Mouse (Mus musculus) heart, embryonic 16.5 days (tissue): Measurements from ENCODE around the gene Kiss1r. TPM values are rescaled to one million over a fixed set of nuclear protein-coding genes. Genes with fewer than 3 reads are reported as not detected.
"Not testable (repeated sequence)": the region's sequence is repeated elsewhere in the genome, so short reads cannot be mapped to it uniquely, and the experiment has no call there.

Experiments used
- ATAC-seq: fragments of 200-750 bp; cut with Nextera tagmentation; replicated peaks from 2 replicates; pipeline ENCODE4 v1.8.0; 2017; ENCODE audit warnings: moderate number of reproducible peaks; ENCODE audit not compliant: insufficient read depth, low FRiP score; ENCODE audit errors: extremely low read depth
- H3K27ac ChIP-seq: fragments of 300-500 bp; sonication (generic); 2 replicates; pipeline ENCODE4 v1.5.1; 2014; ENCODE audit warnings: mild to moderate bottlenecking, low read length, control low read depth, moderate library complexity
- H3K27me3 ChIP-seq: fragments of 300-500 bp; sonication (generic); 2 replicates; pipeline ENCODE4 v1.6.1; 2014; ENCODE audit warnings: low read length, mixed read lengths; ENCODE audit not compliant: control insufficient read depth, insufficient read depth
- H3K36me3 ChIP-seq: fragments of 300-500 bp; sonication (generic); 2 replicates; pipeline ENCODE4 v1.6.1; 2014; ENCODE audit not compliant: control insufficient read depth, insufficient read depth
- H3K4me1 ChIP-seq: fragments of 300-500 bp; sonication (generic); 2 replicates; pipeline ENCODE4 v1.6.1; 2014; ENCODE audit warnings: low read length, mixed read lengths; ENCODE audit not compliant: control insufficient read depth, insufficient read depth
- H3K4me2 ChIP-seq: fragments of 300-500 bp; sonication (generic); 2 replicates; pipeline ENCODE4 v1.6.1; 2014; ENCODE audit warnings: low read depth, mild to moderate bottlenecking, control low read depth, low read length
- H3K4me3 ChIP-seq: fragments of 300-500 bp; sonication (generic); 2 replicates; pipeline ENCODE4 v1.5.1; 2014; ENCODE audit warnings: mild to moderate bottlenecking, control low read depth, low read length
- H3K9ac ChIP-seq: fragments of 300-500 bp; sonication (generic); 2 replicates; pipeline ENCODE4 v1.6.1; 2014; ENCODE audit warnings: low read length, control low read depth
- H3K9me3 ChIP-seq: fragments of 300-500 bp; sonication (generic); replicated peaks from 2 replicates; pipeline ENCODE4 v1.6.1; 2016; ENCODE audit warnings: low read length; ENCODE audit not compliant: control insufficient read depth
- WGBS: fragments of 180-500 bp; shearing (Covaris S2); extraction: QIAGEN DNeasy Blood & Tissue Kit; methylation state at CpG from one replicate; pipeline ENCODE4 v1.1.7; 2014; 5-methylcytosine and 5-hydroxymethylcytosine counted together
- polyA plus RNA-seq: library from polyadenylated mRNA; unstranded; fragments of >200 nt; fragmentation: Nextera tagmentation; extraction: Ambion mirVana; gene quantifications from 2 replicates; pipeline ENCODE4 v1.2.1, GENCODE M21; 2015

Gene Kiss1r
- polyA plus RNA-seq, 1 experiment from 2014 or later = 0.64 TPM

DNA sequence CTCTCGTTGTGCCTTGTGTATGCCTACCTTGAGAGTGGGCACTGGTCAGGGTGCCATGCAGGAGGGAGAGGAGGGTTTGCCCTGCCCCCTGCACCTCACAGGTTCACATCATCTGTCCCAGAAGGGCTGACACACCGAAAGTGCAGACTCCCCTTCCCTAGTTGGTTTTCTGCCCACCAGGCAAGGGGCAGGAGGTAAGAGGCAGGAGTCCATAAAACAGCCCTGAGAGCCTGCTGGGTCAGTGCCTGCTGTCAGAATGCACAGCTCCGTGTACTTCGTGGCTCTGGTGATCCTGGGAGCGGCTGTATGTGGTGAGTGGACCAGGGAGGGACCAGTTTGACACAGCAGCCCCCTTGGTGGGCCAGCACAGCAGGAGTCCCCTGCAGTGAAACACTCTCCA lies 26.1 kb upstream of the Kiss1r start, which contains the start of gene Cfd:
Gene Cfd (plus strand): TSS at position 184 of the 400 bp plus-strand sequence.
- Histone ChIP-seq H3K4me2 (no peak within 1 kb of the TSS), H3K27me3 (no peaks in the 10 kb centered on the region; the same call in 1 of the 2 replicates), H3K36me3 (peaks cover 6% of the 10 kb centered on the region), H3K4me1 (no peaks in the 10 kb centered on the region), H3K9ac (no peak within 1 kb of the TSS), H3K27ac (no peak within 1 kb of the TSS), H3K9me3 (no peaks in the 10 kb centered on the region), H3K4me3 (no peak within 1 kb of the TSS)
- WGBS = 32% methylated on average over 5 of the region's 5 CpGs
- no peak for ATAC-seq

- peak; percentile 29 for ATAC-seq
- not testable (repeated sequence) for H3K9ac ChIP-seq
These were observed 24.2 kb upstream of the Kiss1r start for GRCm38 (mm10) chr10:79892451-79893118.

DNA sequence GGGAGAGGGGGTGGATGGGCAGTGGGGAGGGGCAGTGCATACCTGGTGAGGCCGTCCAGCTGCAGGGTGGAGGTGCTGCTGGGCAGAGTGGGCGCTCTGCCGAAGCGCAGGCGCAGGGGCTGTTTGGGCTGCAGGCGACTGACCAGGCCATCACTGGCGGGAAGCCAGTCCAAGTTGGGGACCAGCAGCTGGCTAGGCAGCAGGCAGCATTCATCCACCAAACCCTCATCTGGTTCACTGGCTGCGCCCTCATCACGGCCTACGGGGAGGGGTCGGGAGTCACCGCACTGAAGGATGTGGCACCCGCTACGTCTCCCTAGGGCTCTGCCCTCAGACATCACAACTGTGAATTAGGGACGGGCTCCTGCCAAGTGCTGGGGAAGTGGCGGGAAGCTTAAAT lies 20.5 kb upstream of the Kiss1r start:
- 88% methylated on average over 16 of the region's 16 CpGs for WGBS

More at GRCm38 (mm10) chr10:79892451-79893118, 24.2 kb upstream of the Kiss1r start:
- 43% methylated on average over 22 of the region's 22 CpGs for WGBS
- not testable (repeated sequence) for H3K27me3 ChIP-seq, H3K4me1 ChIP-seq, H3K27ac ChIP-seq, H3K4me2 ChIP-seq, H3K9me3 ChIP-seq, H3K4me3 ChIP-seq
- H3K36me3 ChIP-seq = peaks cover 18% of the 10 kb centered on the region

DNA sequence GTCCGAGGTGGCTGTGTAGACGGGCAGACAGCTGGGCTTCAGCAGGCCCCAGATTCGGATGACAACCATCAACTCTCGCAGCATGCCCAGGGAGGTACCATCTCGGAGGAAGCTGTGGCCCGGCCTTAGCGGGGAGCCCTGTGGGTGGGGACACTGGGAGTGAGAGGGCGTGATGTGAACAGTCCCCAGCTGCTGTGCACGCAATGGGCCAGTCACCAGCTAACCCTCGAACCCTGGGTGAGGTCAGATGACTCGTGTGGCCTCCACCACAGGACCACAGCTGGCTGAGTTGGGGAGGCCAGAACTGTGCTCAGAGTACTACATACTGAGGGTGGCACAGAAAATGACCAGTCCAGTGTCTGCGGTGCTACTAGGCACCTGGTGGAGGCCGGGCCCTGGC lies 20.0 kb upstream of the Kiss1r start:
- Histone ChIP-seq H3K4me1 (no peaks in the 10 kb centered on the region), H3K9ac (no peak overlapping the region), H3K36me3 (peaks cover 24% of the 10 kb centered on the region), H3K27ac (no peak overlapping the region), H3K27me3 (no peaks in the 10 kb centered on the region), H3K4me3 (no peak overlapping the region), H3K4me2 (no peak overlapping the region), H3K9me3 (no peaks in the 10 kb centered on the region)
- WGBS = 84% methylated on average over 13 of the region's 13 CpGs
- ATAC-seq = no peak

More for the DNA sequence above, 20.5 kb upstream of the Kiss1r start:
- H3K4me1 ChIP-seq = no peaks in the 10 kb centered on the region
- peaks cover 24% of the 10 kb centered on the region for H3K36me3 ChIP-seq
- H3K27ac ChIP-seq = no peak overlapping the region
- no peaks in the 10 kb centered on the region for H3K9me3 ChIP-seq
- ATAC-seq = no peak
- no peak overlapping the region for H3K4me3 ChIP-seq
- H3K27me3 ChIP-seq = no peaks in the 10 kb centered on the region
- H3K9ac ChIP-seq = no peak overlapping the region
- H3K4me2 ChIP-seq = no peak overlapping the region

DNA sequence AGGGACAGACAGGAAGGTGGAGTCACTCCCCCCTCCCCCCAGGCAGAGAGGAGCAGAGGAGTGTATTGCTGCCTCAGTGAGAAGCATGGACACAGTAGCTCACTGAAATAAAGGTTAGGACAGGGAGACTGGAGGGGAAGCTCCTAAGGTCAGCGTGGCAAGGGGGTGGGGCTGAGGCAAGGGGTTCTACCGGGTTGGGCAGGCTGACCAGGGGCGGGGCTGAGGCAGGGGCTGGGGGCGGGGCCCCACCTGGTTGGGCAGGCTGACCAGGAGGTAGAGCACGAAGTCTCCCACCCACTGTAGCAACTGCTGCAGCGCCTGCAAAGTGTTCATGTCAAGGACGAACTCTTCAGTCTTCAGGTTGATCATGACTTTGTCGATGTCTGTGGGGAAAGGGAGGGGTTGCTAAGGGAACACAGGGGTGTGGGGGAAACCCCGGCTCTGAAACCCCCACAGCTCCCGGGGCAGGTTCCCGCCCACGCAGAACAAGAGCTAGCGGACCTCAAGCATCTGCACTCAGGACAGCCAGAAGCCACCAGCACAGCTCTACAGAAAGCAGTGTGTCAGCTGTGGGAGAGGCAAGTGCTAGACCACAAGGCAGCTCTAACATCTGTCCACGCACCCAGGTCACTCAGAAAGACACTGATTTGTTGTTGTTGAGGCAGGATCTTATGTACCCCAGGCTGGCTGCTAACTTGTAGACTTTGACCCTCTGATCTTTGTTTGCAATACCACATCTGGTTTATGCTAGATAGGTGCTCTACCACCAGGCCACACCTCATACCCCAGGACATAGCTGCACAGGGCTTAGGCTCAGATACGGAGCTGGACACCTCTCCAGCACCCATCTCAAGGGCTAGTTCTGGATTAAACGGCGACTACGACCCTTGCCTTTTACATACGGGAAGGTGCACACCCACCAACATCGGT lies 19.2 kb upstream of the Kiss1r start:
- ATAC-seq = no peak
- H3K4me3 ChIP-seq = no peak overlapping the region
- H3K4me1 ChIP-seq = no peaks in the 10 kb centered on the region
- H3K27me3 ChIP-seq = no peaks in the 10 kb centered on the region
- H3K27ac ChIP-seq = no peak overlapping the region
- no peak overlapping the region for H3K4me2 ChIP-seq
- H3K9ac ChIP-seq = no peak overlapping the region
- peaks cover 25% of the 10 kb centered on the region for H3K36me3 ChIP-seq
- 53% methylated on average over 20 of the region's 20 CpGs for WGBS
- H3K9me3 ChIP-seq = no peaks in the 10 kb centered on the region

GRCm38 (mm10) chr10:79900951-79901410 lies 15.8 kb upstream of the Kiss1r start:
- Histone ChIP-seq H3K9ac (no peak overlapping the region), H3K4me2 (no peak overlapping the region), H3K4me3 (no peak overlapping the region), H3K27ac (no peak overlapping the region), H3K9me3 (no peaks in the 10 kb centered on the region), H3K4me1 (no peaks in the 10 kb centered on the region), H3K27me3 (no peaks in the 10 kb centered on the region), H3K36me3 (peaks cover 37% of the 10 kb centered on the region)
- WGBS = 68% methylated on average over 2 of the region's 2 CpGs
- ATAC-seq = no peak

DNA sequence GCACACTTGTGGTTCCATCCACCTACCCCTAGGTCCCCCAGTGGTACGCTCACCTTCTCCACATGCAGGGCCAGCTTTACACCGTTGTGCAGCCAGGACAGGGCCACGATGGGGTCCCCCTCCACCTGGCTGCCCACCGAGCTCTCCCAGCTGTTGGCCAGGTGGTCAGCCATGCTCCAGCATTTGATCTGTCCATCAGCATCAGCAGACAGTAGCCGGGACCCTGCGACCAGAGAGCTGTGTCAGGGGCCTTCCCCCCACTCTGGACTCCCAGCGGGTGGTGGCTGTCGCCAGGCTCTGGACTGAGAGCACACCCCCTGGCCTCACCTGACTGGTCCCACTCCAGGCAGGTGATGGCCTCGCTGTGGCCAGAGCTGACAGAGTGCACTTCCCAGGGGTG lies 10.1 kb upstream of the Kiss1r start:
- Histone ChIP-seq H3K9me3 (no peaks in the 10 kb centered on the region), H3K27me3 (no peaks in the 10 kb centered on the region), H3K27ac (no peak overlapping the region), H3K4me3 (no peak overlapping the region), H3K4me2 (no peak overlapping the region), H3K9ac (no peak overlapping the region), H3K4me1 (peaks cover 6% of the 10 kb centered on the region), H3K36me3 (peaks cover 33% of the 10 kb centered on the region)
- ATAC-seq = no peak
- WGBS = 92% methylated on average over 9 of the region's 9 CpGs

DNA sequence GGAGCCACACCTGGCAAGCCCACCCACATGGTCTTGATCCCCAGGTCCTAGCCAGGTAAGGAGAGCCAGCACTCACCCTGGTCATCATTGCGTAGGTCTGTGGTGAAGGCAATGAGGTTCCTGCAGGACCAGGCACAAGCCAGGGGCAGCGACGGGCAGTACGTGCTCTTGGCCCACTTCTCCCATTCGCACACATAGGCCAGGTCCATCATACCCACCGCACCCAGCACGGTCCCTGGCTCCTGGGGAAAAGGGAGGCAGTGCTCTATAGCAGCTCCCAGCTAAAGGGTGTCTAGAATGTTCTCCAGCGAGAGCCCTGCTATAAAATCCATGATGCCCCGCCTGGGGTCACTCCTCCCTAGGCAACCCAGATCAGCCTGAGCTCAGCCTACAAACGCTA lies 9.4 kb upstream of the Kiss1r start:
- Histone ChIP-seq H3K9ac (no peak overlapping the region), H3K27me3 (no peaks in the 10 kb centered on the region), H3K36me3 (peaks cover 34% of the 10 kb centered on the region), H3K9me3 (no peaks in the 10 kb centered on the region), H3K4me2 (no peak overlapping the region), H3K4me3 (no peak overlapping the region), H3K27ac (no peak overlapping the region), H3K4me1 (peaks cover 6% of the 10 kb centered on the region)
- WGBS = 95% methylated on average over 10 of the region's 10 CpGs
- ATAC-seq = no peak
